Mouse (Mus musculus) activated CD4-positive, CD25-positive, alpha-beta regulatory T cell, adult 4 months (primary cell): Measurements from ENCODE around the gene Gfm2. TPM values are rescaled to one million over a fixed set of nuclear protein-coding genes. Genes with fewer than 3 reads are reported as not detected.

ENCODE experiments used
- polyA plus RNA-seq, 2 experiments: library from polyadenylated mRNA; unstranded; fragments of 100-300 nt; shearing (Covaris generic); gene quantifications; one replicate each; pipeline ENCODE4 v1.2.1; 2017

Gene Gfm2
- polyA plus RNA-seq, 2 experiments from 2014 or later = 38.3 to 42.6 TPM

Other genes starting within 250 kb of the Gfm2 start
- not detected for gene Gcnt4, start 213.2 kb upstream of the Gfm2 start, polyA plus RNA-seq
- not detected for gene 1700029F12Rik, start 103.6 kb upstream of the Gfm2 start, polyA plus RNA-seq
- gene Fam169a, start 70.7 kb upstream of the Gfm2 start, polyA plus RNA-seq = under 1 TPM; 0.56 to 0.71 TPM
- 1 to 10 TPM; 5.1 to 9.7 TPM for gene Gm6169, start 38.7 kb upstream of the Gfm2 start, polyA plus RNA-seq
- 100 to 1,000 TPM; 119 to 163 TPM for gene Nsa2, start within 50 bp of the Gfm2 start, polyA plus RNA-seq
- gene Hexb, start 60.4 kb downstream of the Gfm2 start, polyA plus RNA-seq = 10 to 100 TPM; 76.8 to 77.4 TPM
- gene Enc1, start 103.2 kb downstream of the Gfm2 start, polyA plus RNA-seq = 1 to 10 TPM; 3.0 to 3.8 TPM